22 mouse cellular contexts compared by ENCODE assay signal in the genomic region with DNA sequence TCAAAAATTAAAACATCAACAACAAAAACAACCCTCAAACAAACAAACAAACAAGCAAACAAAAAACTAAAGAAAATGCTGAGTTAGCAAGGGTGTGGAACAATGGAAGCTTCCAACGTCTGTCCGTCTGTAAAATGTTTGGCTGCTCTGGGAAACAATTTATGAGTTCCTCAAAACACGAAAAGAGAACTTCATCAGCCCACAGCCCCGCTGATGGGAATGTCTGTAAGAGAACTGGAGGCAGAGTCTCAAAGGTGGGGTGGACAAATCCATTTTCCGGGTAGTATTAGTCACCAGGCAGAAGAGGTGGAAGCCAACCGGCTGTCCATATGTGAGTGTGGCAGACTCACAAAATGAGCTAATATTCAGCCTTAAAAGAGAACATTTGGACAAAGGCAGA. TPM values are rescaled to one million over a fixed set of nuclear protein-coding genes. Genes with fewer than 3 reads are reported as not detected.
DNase-seq lines count a peak whose midpoint lies in the region; ATAC-seq and TF ChIP-seq lines count a peak whose summit lies in the region.
"Had no signal": no experiment of that assay in that cellular context is flagged by ENCODE, and none has a peak within 500 bp of the region (broad histone marks: within the 10 kb centered on the region; RNA-seq: fewer than 3 reads in every experiment).

No protein-coding gene starts in this region.

- no peaks in the 10 kb centered on the region for H3K9me3 ChIP-seq in heart, embryonic 10.5 days
- H3K9me3 ChIP-seq in ES-E14 (ENCODE audit: control insufficient read depth, insufficient read depth, low read depth, low read length): no peaks in the 10 kb centered on the region
- H3K9me3 ChIP-seq: embryonic facial prominence, embryonic 15.5 days; forebrain, embryonic 12.5 days; G1E; hindbrain, embryonic 13.5 days; intestine, embryonic 15.5 days had no signal

- no peak overlapping the region for H3K27ac ChIP-seq in heart, embryonic 10.5 days
- H3K27ac ChIP-seq in ES-E14 (ENCODE audit: insufficient read depth, low read depth, low read length, poor library complexity, severe bottlenecking): no peak overlapping the region
- H3K27ac ChIP-seq: embryonic facial prominence, embryonic 15.5 days; forebrain, embryonic 12.5 days; hindbrain, embryonic 13.5 days; hindbrain, postnatal 0 days; intestine, embryonic 15.5 days had no signal

- H3K27me3 ChIP-seq in heart, embryonic 10.5 days (ENCODE audit: insufficient read depth, poor library complexity, severe bottlenecking): no peaks in the 10 kb centered on the region
- H3K27me3 ChIP-seq: embryonic facial prominence, embryonic 15.5 days; forebrain, embryonic 12.5 days; hindbrain, embryonic 13.5 days; intestine, embryonic 15.5 days had no signal

- peak; percentile 88 for DNase-seq in heart, adult 11 months
- no peak for DNase-seq in heart, embryonic 10.5 days (ENCODE audit: low spot score)
- DNase-seq in ES-E14 (ENCODE audit: low read depth, low spot score): no peak
- DNase-seq in layer of hippocampus, postnatal 10 days (ENCODE audit: low spot score in 2 of 2): no peak
- no peak for DNase-seq in testis, postnatal 10 days (ENCODE audit: low spot score)
- DNase-seq: adrenal gland, postnatal 10 days; cerebellum, adult 2 months; embryo, embryonic 11 days; gastrocnemius, postnatal 10 days; heart, postnatal 10 days; heart, postnatal 4 days had no signal

- peaks cover 5% of the 10 kb centered on the region for H3K36me3 ChIP-seq in heart, embryonic 10.5 days
- H3K36me3 ChIP-seq in ES-E14 (ENCODE audit: control insufficient read depth, insufficient read depth, low read length, poor library complexity, severe bottlenecking): no peaks in the 10 kb centered on the region
- H3K36me3 ChIP-seq: embryonic facial prominence, embryonic 15.5 days; G1E; intestine, embryonic 15.5 days had no signal

- no peak overlapping the region for H3K9ac ChIP-seq in ES-E14 (ENCODE audit: insufficient read depth, low read depth, low read length, poor library complexity, severe bottlenecking)
- H3K9ac ChIP-seq: embryonic facial prominence, embryonic 15.5 days; forebrain, embryonic 12.5 days; hindbrain, embryonic 13.5 days; intestine, embryonic 15.5 days had no signal

- peak; percentile 55 for ATAC-seq in granulocyte monocyte progenitor cell, adult 5-6 weeks (replicated peaks; ENCODE audit: poor library complexity, severe bottlenecking)
- ATAC-seq in monocyte, adult 5-6 weeks (replicated peaks; ENCODE audit: insufficient number of reproducible peaks, low FRiP score, low TSS enrichment, poor library complexity, severe bottlenecking): 0 out of 2 replicates have a peak, but pooled peaks have one; percentile 37
- ATAC-seq: forebrain, embryonic 16.5 days; hindbrain, postnatal 0 days; intestine, embryonic 15.5 days had no signal

- in situ Hi-C loops in ES-E14 (cut with MboI; ENCODE audit: low sequenced_read_pairs in 2 of 2, unreplicated experiment in 2 of 2): no loop called here

- H3K4me1 ChIP-seq in heart, embryonic 10.5 days: peaks cover 6% of the 10 kb centered on the region; the same call in 1 of the 2 replicates
- H3K4me1 ChIP-seq in ES-E14 (ENCODE audit: control insufficient read depth in 2 of 2, insufficient read depth in 2 of 2, low read length in 2 of 2, poor library complexity in 1 of 2): peaks cover 0 to 3% of the 10 kb centered on the region in 2 experiments; a peak in 1 of 4 replicates

- WGBS in heart, embryonic 10.5 days: 85% methylated on average over 6 of the region's 6 CpGs

- H3K4me3 ChIP-seq in heart, embryonic 10.5 days: no peak overlapping the region
- H3K4me3 ChIP-seq in ES-E14 (ENCODE audit: insufficient read depth in 1 of 2, low read depth in 1 of 2, low read length in 2 of 2, poor library complexity in 1 of 2, severe bottlenecking in 1 of 2): no peak overlapping the region
- H3K4me3 ChIP-seq: embryonic facial prominence, embryonic 15.5 days; erythroblast, embryonic 14.5 days; forebrain, embryonic 12.5 days; hindbrain, embryonic 13.5 days; intestine, embryonic 15.5 days had no signal

TF ChIP-seq in ES-E14, 5 proteins besides CTCF, POLR2A, EP300 and RAD21:
- no peak for TF ChIP-seq CHD2 (IDR thresholded peaks at IDR 0.05; ENCODE audit: low read depth, low read length)
- TF ChIP-seq ZC3H11A (IDR thresholded peaks at IDR 0.05; ENCODE audit: borderline replicate concordance, low read depth, low read length): no peak
- TF ChIP-seq MAFK (IDR thresholded peaks at IDR 0.05; ENCODE audit: insufficient read depth, low read depth, low read length): 0 out of 2 replicates have a peak, but pooled peaks have one; percentile 49

RNA-seq across cellular contexts. Expression of gene Tvp23a, which starts 5.8 kb away (rescaled TPM):
- 6.0 and 9.2 TPM in 2 replicates for polyA plus RNA-seq in heart, embryonic 10.5 days (2016; fragmentation: Nextera tagmentation; extraction: Ambion mirVana)
- 2.3 and 2.5 TPM in 2 replicates for total RNA-seq in ES-E14 (2012; rRNA removed)
- not detected in 2 replicates for total RNA-seq in granulocyte monocyte progenitor cell, adult 5-6 weeks (2014; fragmentation: Nextera tagmentation)
- total RNA-seq in granulocyte monocyte progenitor cell, adult 5-6 weeks (2017): not detected in 2 replicates
- 0.19 to 0.29 TPM in 2 of 3 replicates, not detected in the other for total RNA-seq in monocyte, adult 5-6 weeks (2017)
- 10 to 100 TPM; 37.9 to 42.0 TPM for total RNA-seq in layer of hippocampus, postnatal 10 days (2021)
- polyA plus RNA-seq: erythroblast, embryonic 14.5 days; G1E had no signal

RNA-seq across cellular contexts. Expression of gene Nubp1, which starts 29.6 kb away (rescaled TPM):
- polyA plus RNA-seq in heart, embryonic 10.5 days (2016; fragmentation: Nextera tagmentation; extraction: Ambion mirVana): 60.1 and 70.9 TPM in 2 replicates
- 53.5 and 67.4 TPM in 2 replicates for total RNA-seq in ES-E14 (2012; rRNA removed)
- total RNA-seq in granulocyte monocyte progenitor cell, adult 5-6 weeks (2014; fragmentation: Nextera tagmentation): 45.9 and 48.0 TPM in 2 replicates
- total RNA-seq in granulocyte monocyte progenitor cell, adult 5-6 weeks (2017): 41.9 and 58.3 TPM in 2 replicates
- total RNA-seq in monocyte, adult 5-6 weeks (2017): 49.0 to 60.7 TPM (median 51.0 TPM) in 3 replicates
- total RNA-seq in layer of hippocampus, postnatal 10 days (2021): 10 to 100 TPM; 12.5 to 15.6 TPM

RNA-seq across cellular contexts. Expression of gene Ciita, which starts 38.5 kb away (rescaled TPM):
- 0.05 and 0.27 TPM in 2 replicates for polyA plus RNA-seq in heart, embryonic 10.5 days (2016; fragmentation: Nextera tagmentation; extraction: Ambion mirVana)
- total RNA-seq in ES-E14 (2012; rRNA removed): 0.05 and 0.22 TPM in 2 replicates
- 2.3 TPM in 1 of 2 replicates, not detected in the other for total RNA-seq in granulocyte monocyte progenitor cell, adult 5-6 weeks (2014; fragmentation: Nextera tagmentation)
- 0.09 and 0.52 TPM in 2 replicates for total RNA-seq in granulocyte monocyte progenitor cell, adult 5-6 weeks (2017)
- 8.5 to 13.2 TPM (median 12.3 TPM) in 3 replicates for total RNA-seq in monocyte, adult 5-6 weeks (2017)
- under 1 TPM; 0.07 to 0.16 TPM for total RNA-seq in layer of hippocampus, postnatal 10 days (2021)
- total RNA-seq: hindbrain, postnatal 0 days had no signal
- polyA plus RNA-seq: C2C12; erythroblast, embryonic 14.5 days; G1E had no signal

RNA-seq across cellular contexts. Expression of gene Tekt5, which starts 46.0 kb away (rescaled TPM):
- polyA plus RNA-seq in heart, embryonic 10.5 days (2016; fragmentation: Nextera tagmentation; extraction: Ambion mirVana): 0.11 and 0.23 TPM in 2 replicates
- total RNA-seq in ES-E14 (2012; rRNA removed): 0.11 and 0.22 TPM in 2 replicates
- total RNA-seq in granulocyte monocyte progenitor cell, adult 5-6 weeks (2014; fragmentation: Nextera tagmentation): 0.49 TPM in 1 of 2 replicates, not detected in the other
- not detected in 2 replicates for total RNA-seq in granulocyte monocyte progenitor cell, adult 5-6 weeks (2017)
- not detected in 3 replicates for total RNA-seq in monocyte, adult 5-6 weeks (2017)
- 1 to 10 TPM; 6.2 to 8.4 TPM for total RNA-seq in layer of hippocampus, postnatal 10 days (2021)
- polyA plus RNA-seq: C2C12; erythroblast, embryonic 14.5 days had no signal

Comparison
In these comparisons a context has a peak if more than half of its experiments do, and no peak if none do; other contexts are left out.
1. RNA of gene Tvp23a, which starts 5.8 kb away (total RNA-seq): 37.9 to 42.0 TPM in layer of hippocampus, postnatal 10 days; 2.3 to 2.5 TPM in ES-E14, 0.19 to 0.29 TPM in monocyte, adult 5-6 weeks and not detected in granulocyte monocyte progenitor cell, adult 5-6 weeks; every median in the first group is over 10 times any median in the second.